Mouse (Mus musculus) small intestine, adult 2 months (tissue): ENCODE measurements around the gene Csnk1g2.

ENCODE experiments used
- CTCF ChIP-seq: fragments of 200-500 bp; IDR thresholded peaks from 2 replicates; pipeline ENCODE4 v1.5.1; 2012; ENCODE audit warnings: low read depth, mild to moderate bottlenecking, control low read depth, inconsistent platforms, low read length, moderate library complexity, mixed read lengths; ENCODE audit not compliant: insufficient replicate concordance, insufficient read length; ENCODE audit errors: extremely low read depth
- POLR2A ChIP-seq: fragments of 200-500 bp; IDR thresholded peaks from 2 replicates; pipeline ENCODE4 v1.6.1; 2012; ENCODE audit warnings: low read depth, mild to moderate bottlenecking, control low read depth, inconsistent platforms, low read length, moderate library complexity

- TF ChIP-seq CTCF (no peak), POLR2A (no peak)
These were observed 37.7 kb upstream of the Csnk1g2 start for GRCm38 (mm10) chr10:80584642-80585552.
